Mouse (Mus musculus): ENCODE data around the gene Sv2a. TPM values are rescaled to one million over a fixed set of nuclear protein-coding genes. Genes with fewer than 3 reads are reported as not detected.
"Not testable (repeated sequence)": the region's sequence is repeated elsewhere in the genome, so short reads cannot be mapped to it uniquely, and the experiment has no call there.

The Sv2a gene
- polyA plus RNA-seq, 1 experiment from 2014 or later: 13.5 TPM

DNA sequence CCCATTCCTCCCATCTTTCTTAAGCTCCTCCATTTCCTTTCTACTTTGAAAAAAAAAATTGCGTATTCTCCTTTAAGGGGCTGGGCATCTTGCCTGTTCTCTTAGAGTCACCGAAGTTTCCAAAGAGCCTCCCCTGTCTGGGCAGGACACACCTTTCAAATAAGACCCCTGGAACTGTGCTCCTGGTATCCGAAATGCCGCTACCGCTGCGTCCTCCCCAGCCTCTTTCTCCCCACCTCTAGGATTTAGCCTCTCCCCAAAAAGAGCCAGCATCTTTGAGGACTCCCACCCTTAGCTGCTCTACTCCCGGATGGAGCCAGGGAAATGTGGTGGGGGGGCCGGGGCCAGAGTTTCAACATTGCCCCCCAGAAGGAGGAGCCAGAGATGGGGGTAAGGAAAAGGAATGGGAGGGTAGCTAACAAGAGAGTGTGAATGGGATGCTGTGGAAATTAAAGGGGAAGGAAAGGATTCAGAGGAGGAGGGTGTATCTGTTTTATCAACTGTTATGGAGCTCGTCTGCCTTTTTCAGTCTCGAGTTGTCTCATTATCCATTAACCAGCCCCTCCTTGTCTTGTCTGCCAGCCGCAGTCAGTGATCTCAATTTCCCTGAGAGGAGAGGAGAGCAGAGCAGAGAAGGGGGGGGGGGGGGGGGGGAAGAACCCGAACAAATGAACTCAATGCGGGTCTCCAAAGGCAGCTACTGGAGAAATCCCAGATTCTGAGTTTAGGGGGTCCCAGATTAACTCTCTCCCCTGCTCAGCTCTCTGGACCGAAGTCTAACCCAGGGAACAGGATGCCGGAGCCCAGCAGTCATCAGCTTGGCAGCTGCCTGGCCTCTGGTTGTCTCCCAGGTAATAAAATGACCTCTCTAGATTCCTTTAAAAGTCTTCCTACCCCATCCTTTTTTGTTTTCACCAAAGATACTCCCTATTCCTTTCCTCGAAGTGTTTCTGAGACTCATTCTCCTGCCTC, 18.8 kb upstream of the Sv2a start, which contains the start of gene Mtmr11:
Gene Mtmr11 (plus strand): TSS at position 136 of the 972 bp plus-strand sequence.
- peak within 1 kb of the TSS; percentile 85 for H3K27ac ChIP-seq (replicated peaks)
- peak within 1 kb of the TSS; percentile 60 for H3K4me3 ChIP-seq
- H3K9ac ChIP-seq: peak within 1 kb of the TSS; percentile 85
- no peaks in the 10 kb centered on the region for H3K9me3 ChIP-seq
- no peaks in the 10 kb centered on the region for H3K27me3 ChIP-seq (replicated peaks)
- peak within 1 kb of the TSS; percentile 81 for H3K4me2 ChIP-seq
- peaks cover 30% of the 10 kb centered on the region for H3K4me1 ChIP-seq
- H3K36me3 ChIP-seq: peaks cover 7% of the 10 kb centered on the region; the same call in 1 of the 2 replicates
- no peak for ATAC-seq (ENCODE audit: extremely low read depth, insufficient number of reproducible peaks, low FRiP score, low TSS enrichment)
- WGBS: 12% methylated on average over 16 of the region's 16 CpGs

DNA sequence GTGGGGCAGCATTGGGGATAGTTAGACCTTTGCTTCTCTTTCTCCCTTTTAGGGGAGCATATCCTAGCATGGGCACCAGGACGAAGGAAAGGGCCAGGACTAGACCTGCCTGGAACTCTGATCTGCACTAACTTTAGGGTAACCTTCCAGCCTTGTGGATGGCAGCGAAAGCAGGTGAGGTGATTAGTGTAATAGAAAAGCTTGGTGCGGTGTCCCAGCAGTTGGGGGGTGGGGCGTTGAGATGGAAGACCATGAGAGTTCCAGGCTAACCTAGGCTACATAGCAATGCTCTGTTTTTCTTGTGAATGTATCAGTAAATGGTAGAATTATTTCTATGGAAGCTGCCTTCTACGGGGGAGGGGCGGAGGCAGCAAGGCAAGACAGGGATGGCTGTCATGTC, 17.9 kb upstream of the Sv2a start:
- H3K27me3 ChIP-seq (replicated peaks): no peaks in the 10 kb centered on the region
- H3K4me1 ChIP-seq: peaks cover 30% of the 10 kb centered on the region
- H3K27ac ChIP-seq (replicated peaks): no peak overlapping the region
- H3K4me2 ChIP-seq: peak overlapping the region; percentile 81
- H3K4me3 ChIP-seq: peak overlapping the region; percentile 60; the same call in 1 of the 2 replicates
- WGBS: 78% methylated on average over 6 of the region's 6 CpGs
- peak overlapping the region; percentile 85 for H3K9ac ChIP-seq
- no peaks in the 10 kb centered on the region for H3K9me3 ChIP-seq
- H3K36me3 ChIP-seq: peaks cover 4% of the 10 kb centered on the region; the same call in 1 of the 2 replicates
- ATAC-seq (ENCODE audit: extremely low read depth, insufficient number of reproducible peaks, low FRiP score, low TSS enrichment): no peak

DNA sequence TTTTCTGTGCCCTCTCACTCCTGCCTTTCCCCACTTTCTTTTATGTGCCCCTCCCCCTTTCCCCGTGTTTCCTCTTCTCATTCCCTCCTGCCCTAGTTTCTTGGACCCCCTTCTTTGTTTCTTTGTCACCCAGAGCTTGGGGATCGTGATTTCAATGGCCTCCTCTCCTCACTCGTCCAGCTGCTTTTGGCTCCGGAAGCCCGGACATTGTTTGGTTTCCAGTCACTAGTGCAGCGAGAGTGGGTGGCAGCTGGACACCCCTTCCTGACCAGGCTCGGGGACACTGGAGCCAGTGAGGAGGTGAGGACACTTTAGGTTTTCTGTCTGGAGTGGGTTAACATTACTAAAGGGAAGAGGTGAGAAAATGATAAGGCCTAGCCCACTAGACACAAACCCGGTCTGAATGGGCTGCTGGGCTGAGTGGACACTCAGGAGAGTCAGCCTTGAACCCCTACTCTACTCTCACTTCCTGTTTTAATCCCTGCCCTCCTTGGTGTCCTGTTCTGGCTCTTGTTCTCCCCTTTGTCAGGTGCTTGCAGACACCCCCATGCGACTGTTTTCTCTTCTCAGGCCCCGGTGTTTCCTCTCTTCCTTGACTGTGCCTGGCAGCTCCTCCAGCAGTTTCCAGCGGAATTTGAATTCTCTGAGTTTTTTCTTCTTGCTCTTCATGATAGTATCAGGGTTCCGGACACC, 12.3 kb upstream of the Sv2a start:
- Histone ChIP-seq H3K27ac (replicated peaks) (peak overlapping the region; percentile 2; the same call in 1 of the 2 replicates), H3K27me3 (replicated peaks) (no peaks in the 10 kb centered on the region), H3K4me3 (no peak overlapping the region), H3K9ac (no peak overlapping the region), H3K4me1 (peaks cover 25% of the 10 kb centered on the region), H3K36me3 (peaks cover 16% of the 10 kb centered on the region), H3K9me3 (no peaks in the 10 kb centered on the region), H3K4me2 (no peak overlapping the region)
- 60% methylated on average over 12 of the region's 12 CpGs for WGBS
- no peak for ATAC-seq (ENCODE audit: extremely low read depth, insufficient number of reproducible peaks, low FRiP score, low TSS enrichment)

DNA sequence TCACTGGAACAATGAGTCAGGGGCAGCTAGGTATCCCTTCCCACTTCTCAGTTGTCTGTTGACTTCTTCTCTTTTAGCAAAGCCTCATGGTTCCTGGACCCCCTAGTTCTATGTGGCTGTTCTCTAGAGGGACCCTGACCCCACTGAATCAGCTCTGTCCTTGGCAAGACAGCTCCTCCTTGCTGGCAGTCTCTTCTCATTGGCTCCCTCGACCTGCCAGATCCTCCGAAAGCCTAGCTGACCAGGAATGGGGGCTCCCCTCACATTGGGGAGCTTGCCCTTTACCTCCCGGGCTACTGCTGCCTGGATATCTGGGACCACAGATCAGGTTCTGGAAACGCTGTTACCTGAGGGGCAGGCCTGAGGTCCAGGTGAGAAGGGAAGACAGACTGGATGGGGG, 10.7 kb upstream of the Sv2a start:
- H3K4me2 ChIP-seq: no peak overlapping the region; the same call in 1 of the 2 replicates
- no peaks in the 10 kb centered on the region for H3K9me3 ChIP-seq
- no peak overlapping the region for H3K4me3 ChIP-seq
- peak overlapping the region; percentile 99; the same call in 1 of the 2 replicates for H3K27ac ChIP-seq (replicated peaks)
- ATAC-seq (ENCODE audit: extremely low read depth, insufficient number of reproducible peaks, low FRiP score, low TSS enrichment): no peak
- peaks cover 34% of the 10 kb centered on the region for H3K4me1 ChIP-seq
- 87% methylated on average over 4 of the region's 4 CpGs for WGBS
- H3K9ac ChIP-seq: peak overlapping the region; percentile 95; the same call in 1 of the 2 replicates
- H3K36me3 ChIP-seq: peaks cover 33% of the 10 kb centered on the region
- no peaks in the 10 kb centered on the region for H3K27me3 ChIP-seq (replicated peaks)

DNA sequence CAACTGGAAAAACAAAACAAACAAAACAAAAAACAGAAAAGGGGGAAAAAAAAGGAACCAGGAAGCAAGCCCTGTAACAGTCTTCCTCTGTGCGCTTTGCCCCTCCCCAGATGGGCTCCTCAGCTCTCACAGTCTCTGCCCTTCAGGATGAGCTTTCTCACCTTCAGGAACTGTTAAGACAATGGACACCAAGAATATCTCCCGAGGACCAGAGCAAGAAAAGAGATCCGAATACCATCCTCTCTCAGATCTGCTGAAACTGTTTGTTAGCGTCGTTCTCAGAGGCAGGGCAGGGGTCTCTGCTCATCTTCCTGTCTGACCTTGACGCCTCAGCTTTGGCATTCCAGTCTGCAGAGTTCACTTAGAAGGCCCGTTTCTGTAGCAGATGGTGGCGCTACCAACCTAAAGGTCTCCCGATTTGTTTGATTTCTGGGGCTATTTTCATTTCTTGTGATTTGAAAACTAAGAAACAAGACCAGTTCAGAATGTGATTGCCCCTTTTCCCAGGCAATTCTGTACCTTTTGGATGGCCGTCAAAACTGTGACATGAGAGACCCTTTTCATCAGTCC, 9.9 kb upstream of the Sv2a start:
- Histone ChIP-seq H3K9me3 (no peaks in the 10 kb centered on the region), H3K27me3 (replicated peaks) (no peaks in the 10 kb centered on the region), H3K36me3 (peaks cover 40% of the 10 kb centered on the region), H3K9ac (peak overlapping the region; percentile 95), H3K4me1 (peaks cover 34% of the 10 kb centered on the region), H3K27ac (replicated peaks) (peak overlapping the region; percentile 99), H3K4me2 (peak overlapping the region; percentile 93), H3K4me3 (peak overlapping the region; percentile 96)
- no peak for ATAC-seq (ENCODE audit: extremely low read depth, insufficient number of reproducible peaks, low FRiP score, low TSS enrichment)
- 45% methylated on average over 10 of the region's 10 CpGs for WGBS

DNA sequence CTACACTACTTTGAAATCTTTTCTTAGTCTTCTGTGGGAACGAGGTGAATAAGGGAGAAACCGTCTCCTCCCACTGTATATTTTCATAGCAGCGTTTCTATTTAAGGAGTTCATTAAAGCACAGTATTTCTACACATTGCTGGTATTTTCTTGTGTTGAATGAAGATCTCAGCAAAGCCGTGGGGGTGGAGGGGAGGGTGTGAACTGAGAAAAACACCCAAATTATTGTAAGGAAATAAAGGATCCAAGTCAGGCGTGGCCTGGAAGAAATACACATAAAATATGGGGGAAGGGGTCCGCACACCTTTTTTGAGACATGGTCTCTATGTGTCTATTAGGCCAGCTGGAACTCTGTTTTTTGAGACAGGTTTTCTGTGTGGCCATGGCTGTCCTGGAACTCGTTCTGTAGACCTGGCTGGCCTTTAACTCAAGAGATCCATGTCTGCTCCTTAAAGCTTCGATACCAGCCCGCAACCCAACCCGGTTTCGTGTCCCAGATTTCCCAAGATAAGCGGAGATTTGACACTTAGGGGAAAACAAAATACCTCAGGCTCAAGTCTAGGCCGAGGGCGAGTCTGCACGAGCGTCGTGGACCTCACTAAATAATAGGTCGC, 9.3 kb upstream of the Sv2a start:
- H3K4me2 ChIP-seq: peak overlapping the region; percentile 93
- peaks cover 47% of the 10 kb centered on the region for H3K36me3 ChIP-seq
- peak overlapping the region; percentile 96 for H3K4me3 ChIP-seq
- 15% methylated on average over 18 of the region's 18 CpGs for WGBS
- peak overlapping the region; percentile 99 for H3K27ac ChIP-seq (replicated peaks)
- peaks cover 37% of the 10 kb centered on the region for H3K4me1 ChIP-seq
- no peaks in the 10 kb centered on the region for H3K9me3 ChIP-seq
- H3K27me3 ChIP-seq (replicated peaks): no peaks in the 10 kb centered on the region
- ATAC-seq (ENCODE audit: extremely low read depth, insufficient number of reproducible peaks, low FRiP score, low TSS enrichment): no peak
- H3K9ac ChIP-seq: peak overlapping the region; percentile 95

DNA sequence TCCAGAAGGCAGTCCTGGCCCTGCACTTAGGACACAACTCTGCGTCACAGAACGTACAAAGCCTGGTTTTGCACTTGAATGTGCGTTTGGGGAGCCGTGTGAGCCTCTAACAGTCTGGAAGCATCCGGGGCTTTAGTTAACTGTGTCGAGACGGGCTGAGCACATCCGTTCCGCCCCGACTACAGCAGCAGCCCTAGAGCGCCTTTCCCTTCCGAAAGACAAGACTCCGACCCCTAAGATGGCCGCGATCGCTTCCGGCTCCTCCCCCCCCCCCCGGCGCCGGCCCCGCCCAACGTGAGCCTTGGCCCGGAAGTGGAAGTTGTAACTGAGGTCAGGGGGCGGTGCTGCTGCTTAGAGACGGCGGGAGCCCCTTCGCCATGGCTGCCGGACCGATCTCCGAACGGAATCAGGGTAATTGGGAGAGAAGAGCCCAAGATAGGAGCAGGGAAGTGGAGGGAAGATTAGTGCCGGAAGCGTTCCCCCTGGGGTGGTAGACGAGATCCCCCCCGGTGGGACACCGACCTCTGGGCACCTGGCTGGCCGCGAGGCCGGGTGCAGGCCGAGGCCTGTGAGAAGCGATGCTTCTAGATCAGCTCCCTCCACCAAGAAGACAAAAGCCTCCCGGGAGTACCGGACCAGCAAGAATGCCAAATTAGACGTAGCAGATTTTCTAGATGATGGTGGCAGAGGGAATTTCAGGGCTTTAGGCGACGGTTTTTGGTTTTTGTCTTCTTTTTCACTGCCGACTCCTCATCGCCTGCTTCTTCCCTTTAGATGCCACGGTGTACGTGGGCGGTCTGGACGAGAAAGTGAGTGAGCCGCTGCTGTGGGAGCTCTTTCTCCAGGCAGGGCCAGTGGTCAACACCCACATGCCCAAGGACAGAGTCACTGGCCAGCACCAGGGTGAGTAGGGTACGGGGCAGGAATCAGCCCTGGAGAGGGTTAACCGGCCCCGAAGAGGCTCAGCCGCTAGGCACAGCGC, 8.5 kb upstream of the Sv2a start, which contains the start of gene Sf3b4:
Gene Sf3b4 (plus strand): TSS at position 136 of the 982 bp plus-strand sequence.
- Histone ChIP-seq H3K4me2 (peak within 1 kb of the TSS; percentile 93), H3K9ac (peak within 1 kb of the TSS; percentile 95), H3K4me3 (peak within 1 kb of the TSS; percentile 96), H3K9me3 (no peaks in the 10 kb centered on the region), H3K36me3 (peaks cover 53% of the 10 kb centered on the region), H3K4me1 (peaks cover 37% of the 10 kb centered on the region), H3K27me3 (replicated peaks) (no peaks in the 10 kb centered on the region), H3K27ac (replicated peaks) (peak within 1 kb of the TSS; percentile 99)
- WGBS: under 1% methylated on average over 55 of the region's 58 CpGs
- peak; percentile 84 for ATAC-seq (ENCODE audit: extremely low read depth, insufficient number of reproducible peaks, low FRiP score, low TSS enrichment)

DNA sequence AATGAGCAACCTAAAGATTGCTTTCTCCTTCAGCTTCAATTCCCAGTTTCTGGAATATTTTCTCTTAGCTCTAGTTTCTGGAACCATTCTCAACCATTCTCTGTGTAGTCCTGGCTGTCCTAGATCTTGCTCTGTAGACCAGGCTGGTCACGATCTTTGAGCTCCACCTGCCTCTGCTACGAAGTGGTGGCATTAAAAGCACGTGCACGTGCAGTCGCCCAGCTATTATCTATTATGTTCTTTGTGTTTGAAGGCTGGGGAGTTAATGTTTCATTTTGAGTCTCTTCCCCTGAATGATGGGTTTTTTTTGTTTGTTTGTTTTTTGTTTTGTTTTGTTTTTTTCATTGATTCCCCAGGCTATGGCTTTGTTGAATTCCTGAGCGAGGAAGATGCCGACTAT, 7.8 kb upstream of the Sv2a start:
- no peak for ATAC-seq (ENCODE audit: extremely low read depth, insufficient number of reproducible peaks, low FRiP score, low TSS enrichment)
- peak overlapping the region; percentile 96 for H3K4me3 ChIP-seq
- H3K27ac ChIP-seq (replicated peaks): no peak overlapping the region
- peak overlapping the region; percentile 93 for H3K4me2 ChIP-seq
- peak overlapping the region; percentile 95 for H3K9ac ChIP-seq
- no peaks in the 10 kb centered on the region for H3K9me3 ChIP-seq
- 36% methylated on average over 7 of the region's 7 CpGs for WGBS
- H3K4me1 ChIP-seq: peaks cover 37% of the 10 kb centered on the region
- H3K27me3 ChIP-seq (replicated peaks): no peaks in the 10 kb centered on the region
- peaks cover 54% of the 10 kb centered on the region for H3K36me3 ChIP-seq

DNA sequence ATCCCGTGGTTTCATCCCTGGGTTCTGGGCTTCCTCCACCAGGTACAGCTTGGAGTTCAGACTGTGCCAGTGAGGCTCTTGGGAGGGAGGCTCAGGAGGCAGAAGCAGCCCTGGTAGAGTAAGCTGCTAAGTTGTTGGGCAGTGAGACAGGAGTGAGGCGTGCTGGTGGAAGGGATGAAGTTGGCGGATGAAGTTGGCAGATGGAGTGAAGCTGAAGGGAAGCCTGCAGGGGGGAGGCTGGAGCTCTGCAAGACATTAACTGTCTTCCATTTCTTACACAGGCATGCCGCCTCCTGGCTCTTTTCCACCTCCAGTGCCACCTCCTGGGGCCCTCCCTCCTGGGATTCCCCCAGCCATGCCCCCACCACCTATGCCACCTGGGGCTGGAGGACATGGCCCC, 6.9 kb upstream of the Sv2a start:
- 90% methylated on average over 4 of the region's 4 CpGs for WGBS
- peaks cover 37% of the 10 kb centered on the region for H3K4me1 ChIP-seq
- H3K27ac ChIP-seq (replicated peaks); H3K27me3 ChIP-seq (replicated peaks); ATAC-seq (ENCODE audit: extremely low read depth, insufficient number of reproducible peaks, low FRiP score, low TSS enrichment); H3K4me3 ChIP-seq; H3K9me3 ChIP-seq: not testable (repeated sequence)
- H3K36me3 ChIP-seq: peaks cover 61% of the 10 kb centered on the region
- peak overlapping the region; percentile 93 for H3K4me2 ChIP-seq
- peak overlapping the region; percentile 44; the same call in 1 of the 2 replicates for H3K9ac ChIP-seq

DNA sequence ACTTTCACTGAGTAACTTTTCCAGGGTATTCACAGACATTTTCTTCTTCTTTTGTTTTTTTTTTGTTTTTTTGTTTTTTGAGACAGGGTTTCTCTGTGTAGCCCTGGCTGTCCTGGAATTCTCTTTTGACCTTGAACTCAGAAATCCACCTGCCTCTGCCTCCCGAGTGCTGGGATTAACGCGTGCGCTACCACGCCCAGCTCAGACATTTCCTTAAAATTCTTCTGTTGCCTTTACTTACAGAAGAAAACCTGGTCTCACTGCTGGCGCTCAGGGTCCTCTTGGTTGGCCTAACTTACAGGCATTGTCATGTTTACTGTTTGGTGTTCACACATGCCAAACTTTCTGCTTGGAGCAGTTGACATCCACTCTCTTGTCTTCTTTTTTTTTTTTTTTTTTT, 5.7 kb upstream of the Sv2a start:
- H3K4me3 ChIP-seq: no peak overlapping the region
- H3K4me1 ChIP-seq: peaks cover 38% of the 10 kb centered on the region
- 93% methylated on average over 6 of the region's 6 CpGs for WGBS
- H3K4me2 ChIP-seq: no peak overlapping the region
- H3K9me3 ChIP-seq: no peaks in the 10 kb centered on the region
- no peak overlapping the region for H3K27ac ChIP-seq (replicated peaks)
- no peak overlapping the region for H3K9ac ChIP-seq
- no peaks in the 10 kb centered on the region for H3K27me3 ChIP-seq (replicated peaks)
- ATAC-seq (ENCODE audit: extremely low read depth, insufficient number of reproducible peaks, low FRiP score, low TSS enrichment): no peak
- peaks cover 55% of the 10 kb centered on the region for H3K36me3 ChIP-seq

Data from heart, embryonic 13.5 days (tissue).